8 mouse cellular contexts compared by ENCODE assay signal in the genomic region with DNA sequence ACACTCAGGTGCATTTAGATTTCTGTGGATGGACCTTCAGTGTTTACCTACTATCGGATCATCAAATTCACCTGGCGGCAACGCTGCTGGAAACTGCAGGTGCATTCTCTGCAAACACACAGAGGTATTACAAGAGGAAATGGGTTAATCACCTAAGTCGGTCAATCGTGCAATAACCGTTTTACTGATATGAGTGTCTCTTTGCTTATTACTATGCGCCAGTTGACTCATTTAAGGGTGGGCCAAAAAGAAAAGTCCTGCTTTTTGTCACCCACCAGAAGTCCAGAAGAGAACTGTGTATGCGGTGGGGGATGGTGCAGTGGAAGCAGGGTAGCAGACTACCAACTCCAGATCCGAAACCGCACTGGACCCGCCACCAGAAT. TPM values are rescaled to one million over a fixed set of nuclear protein-coding genes. Genes with fewer than 3 reads are reported as not detected.
DNase-seq lines count a peak whose midpoint lies in the region; ATAC-seq and TF ChIP-seq lines count a peak whose summit lies in the region.

No protein-coding gene starts in this region.

- H3K4me3 ChIP-seq in heart, embryonic 11.5 days (ENCODE audit: low read depth, low read length), result peak overlapping the region; percentile 86
- H3K4me3 ChIP-seq in testis, adult 2 months (ENCODE audit: control insufficient read depth, low read depth, low read length), result peak overlapping the region; percentile 98
- H3K4me3 ChIP-seq in intestine, embryonic 14.5 days (ENCODE audit: low read depth, low read length), result peak overlapping the region; percentile 84
- H3K4me3 ChIP-seq in neural tube, embryonic 12.5 days, result peak overlapping the region; percentile 92

- peaks cover 3% of the 10 kb centered on the region; the same call in 1 of the 2 replicates for H3K36me3 ChIP-seq in heart, embryonic 11.5 days (ENCODE audit: control insufficient read depth, insufficient read depth, low read length)
- H3K36me3 ChIP-seq in testis, adult 2 months (ENCODE audit: control insufficient read depth, insufficient read depth, low read length), result no peaks in the 10 kb centered on the region; the same call in 1 of the 2 replicates
- peaks cover 8% of the 10 kb centered on the region for H3K36me3 ChIP-seq in intestine, embryonic 14.5 days (ENCODE audit: control insufficient read depth, insufficient read depth, low read length)
- H3K36me3 ChIP-seq in neural tube, embryonic 12.5 days, result no peaks in the 10 kb centered on the region

- ATAC-seq in heart, embryonic 11.5 days (replicated peaks; ENCODE audit: insufficient number of reproducible peaks, low FRiP score, low TSS enrichment), result no peak
- ATAC-seq in intestine, embryonic 14.5 days (replicated peaks; ENCODE audit: low FRiP score, low TSS enrichment, low read depth), result no peak
- ATAC-seq in neural tube, embryonic 12.5 days (ENCODE audit: low FRiP score, low read depth), result no peak; the same call in 1 of the 2 replicates

- H3K4me2 ChIP-seq in heart, embryonic 11.5 days, result peak overlapping the region; percentile 84
- peak overlapping the region; percentile 89 for H3K4me2 ChIP-seq in intestine, embryonic 14.5 days (ENCODE audit: low read length)
- peak overlapping the region; percentile 59 for H3K4me2 ChIP-seq in neural tube, embryonic 12.5 days (replicated peaks)

- intact Hi-C loops in heart, postnatal 10 days (cut with DNase I), result loop anchor here (2.0 kb wide), 1 partner anchor 100 kb away; no protein-coding TSS in a partner anchor

- no peak for DNase-seq in heart, postnatal 10 days
- DNase-seq in testis, postnatal 14 days (ENCODE audit: low spot score), result no peak
- no peak for DNase-seq in intestine, embryonic 14.5 days (ENCODE audit: low spot score)
- no peak for DNase-seq in Muller cell, postnatal 12 days (ENCODE audit: inconsistent ontology term)
- DNase-seq in adrenal gland, adult 18-20 months (ENCODE audit: low spot score in 2 of 2), result no peak

- peak overlapping the region; percentile 70 for H3K27ac ChIP-seq in heart, embryonic 11.5 days (ENCODE audit: low read depth, low read length)
- peak overlapping the region; percentile 93 for H3K27ac ChIP-seq in testis, adult 2 months (ENCODE audit: control insufficient read depth, insufficient read depth, low read depth, low read length)
- H3K27ac ChIP-seq in intestine, embryonic 14.5 days (ENCODE audit: low read depth), result peak overlapping the region; percentile 99
- 0 out of 2 replicates have a peak overlapping the region, but pooled peaks have one; percentile 15 for H3K27ac ChIP-seq in neural tube, embryonic 12.5 days

- no peak for TF ChIP-seq POLR2A in testis, adult 2 months (IDR thresholded peaks at IDR 0.05; ENCODE audit: control insufficient read depth, low read depth, low read length)

- H3K27me3 ChIP-seq in heart, embryonic 11.5 days (ENCODE audit: control insufficient read depth, insufficient read depth, low read length), result no peaks in the 10 kb centered on the region
- H3K27me3 ChIP-seq in testis, adult 2 months (ENCODE audit: control insufficient read depth, insufficient read depth, low read length), result no peaks in the 10 kb centered on the region
- no peaks in the 10 kb centered on the region for H3K27me3 ChIP-seq in intestine, embryonic 14.5 days (replicated peaks; ENCODE audit: control insufficient read depth, insufficient read depth, low read length)
- H3K27me3 ChIP-seq in neural tube, embryonic 12.5 days (replicated peaks), result no peaks in the 10 kb centered on the region

- H3K9me3 ChIP-seq in heart, embryonic 11.5 days (replicated peaks; ENCODE audit: control insufficient read depth, low read length), result no peaks in the 10 kb centered on the region
- H3K9me3 ChIP-seq in intestine, embryonic 14.5 days (ENCODE audit: control insufficient read depth, low read length), result no peaks in the 10 kb centered on the region
- no peaks in the 10 kb centered on the region for H3K9me3 ChIP-seq in neural tube, embryonic 12.5 days

- H3K9ac ChIP-seq in heart, embryonic 11.5 days (ENCODE audit: low read depth, low read length), result peak overlapping the region; percentile 98
- H3K9ac ChIP-seq in intestine, embryonic 14.5 days (ENCODE audit: low read length), result peak overlapping the region; percentile 74
- peak overlapping the region; percentile 65 for H3K9ac ChIP-seq in neural tube, embryonic 12.5 days

- H3K4me1 ChIP-seq in heart, embryonic 11.5 days (ENCODE audit: control insufficient read depth, insufficient read depth, low read length), result peaks cover 18% of the 10 kb centered on the region
- H3K4me1 ChIP-seq in testis, adult 2 months (ENCODE audit: control insufficient read depth, insufficient read depth, low read length), result no peaks in the 10 kb centered on the region; the same call in 1 of the 2 replicates
- peaks cover 27% of the 10 kb centered on the region for H3K4me1 ChIP-seq in intestine, embryonic 14.5 days (replicated peaks; ENCODE audit: control insufficient read depth, insufficient read depth, low read length)
- peaks cover 23% of the 10 kb centered on the region for H3K4me1 ChIP-seq in neural tube, embryonic 12.5 days

- WGBS in heart, embryonic 11.5 days (ENCODE audit: insufficient replicate concordance), result 6% methylated on average over 11 of the region's 11 CpGs
- 5% methylated on average over 11 of the region's 11 CpGs for WGBS in intestine, embryonic 14.5 days
- WGBS in neural tube, embryonic 12.5 days, result 8% methylated on average over 11 of the region's 11 CpGs

- TF ChIP-seq CTCF in testis, adult 2 months (IDR thresholded peaks at IDR 0.05; ENCODE audit: control insufficient read depth, insufficient read depth, insufficient replicate concordance, low read depth, low read length), result no peak

RNA-seq across cellular contexts. Expression of gene Asxl1, which starts 0.6 kb away (rescaled TPM):
- 11.9 and 13.8 TPM in 2 replicates for polyA plus RNA-seq in heart, embryonic 11.5 days (2014; fragmentation: Nextera tagmentation; extraction: Ambion mirVana)
- total RNA-seq in heart, postnatal 10 days (2021), result 10 to 100 TPM; 27.5 to 30.3 TPM
- 27.6 and 28.7 TPM in 2 replicates for polyA plus RNA-seq in testis, adult 2 months (2012; rRNA removed)
- polyA plus RNA-seq in intestine, embryonic 14.5 days (2014; fragmentation: Nextera tagmentation; extraction: Ambion mirVana), result 15.6 and 17.0 TPM in 2 replicates
- 21.1 and 21.8 TPM in 2 replicates for polyA plus RNA-seq in neural tube, embryonic 12.5 days (2016; fragmentation: Nextera tagmentation; extraction: Ambion mirVana)
- 10 to 100 TPM; 15.4 to 20.9 TPM for total RNA-seq in adrenal gland, adult 18-20 months (2021)

RNA-seq across cellular contexts. Expression of gene Kif3b, which starts 53.8 kb away (rescaled TPM):
- polyA plus RNA-seq in heart, embryonic 11.5 days (2014; fragmentation: Nextera tagmentation; extraction: Ambion mirVana), result 3.6 TPM in 2 replicates
- total RNA-seq in heart, postnatal 10 days (2021), result 10 to 100 TPM; 11.3 to 12.9 TPM
- 54.0 and 54.7 TPM in 2 replicates for polyA plus RNA-seq in testis, adult 2 months (2012; rRNA removed)
- 5.5 and 6.6 TPM in 2 replicates for polyA plus RNA-seq in intestine, embryonic 14.5 days (2014; fragmentation: Nextera tagmentation; extraction: Ambion mirVana)
- polyA plus RNA-seq in neural tube, embryonic 12.5 days (2016; fragmentation: Nextera tagmentation; extraction: Ambion mirVana), result 12.6 and 14.4 TPM in 2 replicates
- 10 to 100 TPM; 21.4 to 25.3 TPM for total RNA-seq in adrenal gland, adult 18-20 months (2021)

Comparison
In these comparisons a context has a peak if more than half of its experiments do, and no peak if none do; other contexts are left out.
1. H3K27ac ChIP-seq: peak in every context shown above with its lines; median percentile 99 in intestine, embryonic 14.5 days; 93 in testis, adult 2 months; 70 in heart, embryonic 11.5 days; 15 in neural tube, embryonic 12.5 days.